Mouse (Mus musculus): Measurements from ENCODE around the gene Gm5460. TPM values are rescaled to one million over a fixed set of nuclear protein-coding genes. Genes with fewer than 3 reads are reported as not detected.

Gm5460 gene
- polyA plus RNA-seq, 1 experiment = 0.04 TPM

DNA sequence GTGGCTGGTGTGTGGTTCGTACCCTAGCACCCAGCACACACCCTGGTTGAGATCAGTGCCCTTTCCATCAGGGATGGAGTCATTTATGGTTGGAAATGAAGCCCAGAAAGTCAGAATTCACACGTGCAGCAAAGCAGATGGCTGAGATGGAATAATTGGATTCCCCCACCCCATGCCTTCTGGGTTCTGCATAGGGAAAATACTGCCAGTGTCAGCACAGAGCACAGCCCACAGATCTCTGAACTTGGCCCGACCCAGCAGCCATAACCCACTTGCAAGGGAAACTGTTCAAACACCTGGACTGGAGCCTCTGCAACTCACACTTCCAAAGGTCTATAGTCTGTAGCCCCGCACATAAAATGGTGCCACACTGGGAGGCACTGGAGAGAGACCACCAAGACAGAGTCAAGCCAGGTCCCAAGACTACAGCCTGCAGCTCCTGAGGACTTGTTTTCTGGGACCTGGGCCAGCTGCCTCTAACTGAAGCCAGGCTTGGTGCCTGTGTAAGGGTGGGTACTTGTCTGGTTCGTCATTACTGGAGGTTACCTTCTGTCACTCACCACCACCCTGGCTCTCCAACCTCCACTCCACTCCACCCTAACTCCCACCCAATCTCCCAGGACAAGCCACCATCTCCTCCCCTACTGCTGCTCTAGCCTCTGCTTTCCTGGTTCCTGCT lies 33.7 kb downstream of the Gm5460 start:
- Histone ChIP-seq H3K27me3 (ENCODE audit: control insufficient read depth, insufficient read depth, insufficient read length) (no peaks in the 10 kb centered on the region), H3K4me3 (no peak overlapping the region), H3ac (ENCODE audit: control insufficient read depth, insufficient read length) (no peak overlapping the region), H3K4me2 (ENCODE audit: low read depth) (no peak overlapping the region), H3K36me3 (ENCODE audit: control insufficient read depth, insufficient read depth) (no peaks in the 10 kb centered on the region), H3K79me2 (ENCODE audit: control insufficient read depth, insufficient read depth) (no peaks in the 10 kb centered on the region)
- no peak for TF ChIP-seq E2F4 (IDR thresholded peaks at IDR 0.05; ENCODE audit: insufficient read depth)
- no peak for TF ChIP-seq USF1 (IDR thresholded peaks at IDR 0.05; ENCODE audit: low read depth)
- TF ChIP-seq TCF3 (IDR thresholded peaks at IDR 0.05; ENCODE audit: insufficient read length, low read depth) = no peak
- no peak for TF ChIP-seq POLR2AphosphoS2 (IDR thresholded peaks at IDR 0.05; ENCODE audit: insufficient read length, low read depth)
- no peak for TF ChIP-seq MAX (IDR thresholded peaks at IDR 0.05; ENCODE audit: low read depth)
- TF ChIP-seq MYOG (IDR thresholded peaks at IDR 0.05; ENCODE audit: control insufficient read depth in 1 of 3, insufficient read depth in 1 of 3, insufficient read length in 2 of 3, low read depth in 2 of 3) = no peak
- no peak for TF ChIP-seq POLR2A (IDR thresholded peaks at IDR 0.05; ENCODE audit: insufficient read length, low read depth)
- TF ChIP-seq REST (IDR thresholded peaks at IDR 0.05; ENCODE audit: insufficient read depth, insufficient read length) = no peak
- no peak for TF ChIP-seq CEBPB (IDR thresholded peaks at IDR 0.05; ENCODE audit: insufficient read depth, poor library complexity, severe bottlenecking)
- no peak for TF ChIP-seq SRF (IDR thresholded peaks at IDR 0.05; ENCODE audit: control insufficient read depth, insufficient read length, low read depth)
- no peak for TF ChIP-seq MYOD1 (IDR thresholded peaks at IDR 0.05; ENCODE audit: control insufficient read depth in 1 of 3, insufficient read length in 2 of 3, low read depth in 2 of 3)
- no peak for TF ChIP-seq TCF12 (IDR thresholded peaks at IDR 0.05; ENCODE audit: insufficient read depth, poor library complexity, severe bottlenecking)

DNA sequence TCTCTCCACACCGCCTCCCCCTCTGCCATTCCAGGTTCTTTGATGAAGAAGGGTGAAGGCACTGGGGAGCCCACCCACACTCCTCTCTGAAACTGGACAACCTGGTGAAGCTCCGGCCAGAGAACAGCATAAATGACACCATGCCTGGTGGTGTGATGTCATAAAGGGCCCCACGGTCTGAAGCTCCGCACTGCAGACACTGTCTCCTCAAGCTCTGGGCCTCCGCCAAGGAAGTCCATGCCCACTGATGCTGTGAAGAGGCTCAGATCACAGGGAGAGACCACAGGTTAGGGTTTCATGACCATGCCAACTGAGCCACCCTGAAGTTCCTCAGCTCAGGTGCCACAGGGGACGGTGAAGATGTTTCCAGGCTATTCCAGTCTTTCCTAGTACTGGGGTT lies 36.0 kb downstream of the Gm5460 start, which contains the start of gene Antxrl:
TSS of gene Antxrl (plus strand) at position 192 of the 400 bp plus-strand sequence.
- no peak for TF ChIP-seq REST (IDR thresholded peaks at IDR 0.05; ENCODE audit: insufficient read depth, insufficient read length)
- TF ChIP-seq POLR2A (IDR thresholded peaks at IDR 0.05; ENCODE audit: insufficient read length, low read depth) = no peak
- TF ChIP-seq TCF3 (IDR thresholded peaks at IDR 0.05; ENCODE audit: insufficient read length, low read depth) = no peak
- TF ChIP-seq MYOG (IDR thresholded peaks at IDR 0.05; ENCODE audit: control insufficient read depth in 1 of 3, insufficient read depth in 1 of 3, insufficient read length in 2 of 3, low read depth in 2 of 3) = no peak
- no peak for TF ChIP-seq TCF12 (IDR thresholded peaks at IDR 0.05; ENCODE audit: insufficient read depth, poor library complexity, severe bottlenecking)
- TF ChIP-seq CEBPB (IDR thresholded peaks at IDR 0.05; ENCODE audit: insufficient read depth, poor library complexity, severe bottlenecking) = no peak
- TF ChIP-seq USF1 (IDR thresholded peaks at IDR 0.05; ENCODE audit: low read depth) = no peak
- no peak for TF ChIP-seq MYOD1 (IDR thresholded peaks at IDR 0.05; ENCODE audit: control insufficient read depth in 1 of 3, insufficient read length in 2 of 3, low read depth in 2 of 3)
- TF ChIP-seq SRF (IDR thresholded peaks at IDR 0.05; ENCODE audit: control insufficient read depth, insufficient read length, low read depth) = no peak
- no peak for TF ChIP-seq POLR2AphosphoS2 (IDR thresholded peaks at IDR 0.05; ENCODE audit: insufficient read length, low read depth)
- TF ChIP-seq MAX (IDR thresholded peaks at IDR 0.05; ENCODE audit: low read depth) = no peak
- no peak for TF ChIP-seq E2F4 (IDR thresholded peaks at IDR 0.05; ENCODE audit: insufficient read depth)
- Histone ChIP-seq H3ac (ENCODE audit: control insufficient read depth, insufficient read length) (no peak within 1 kb of the TSS), H3K27me3 (ENCODE audit: control insufficient read depth, insufficient read depth, insufficient read length) (no peaks in the 10 kb centered on the region), H3K4me2 (ENCODE audit: low read depth) (no peak within 1 kb of the TSS), H3K4me3 (no peak within 1 kb of the TSS), H3K36me3 (ENCODE audit: control insufficient read depth, insufficient read depth) (no peaks in the 10 kb centered on the region), H3K79me2 (ENCODE audit: control insufficient read depth, insufficient read depth) (no peaks in the 10 kb centered on the region)

DNA sequence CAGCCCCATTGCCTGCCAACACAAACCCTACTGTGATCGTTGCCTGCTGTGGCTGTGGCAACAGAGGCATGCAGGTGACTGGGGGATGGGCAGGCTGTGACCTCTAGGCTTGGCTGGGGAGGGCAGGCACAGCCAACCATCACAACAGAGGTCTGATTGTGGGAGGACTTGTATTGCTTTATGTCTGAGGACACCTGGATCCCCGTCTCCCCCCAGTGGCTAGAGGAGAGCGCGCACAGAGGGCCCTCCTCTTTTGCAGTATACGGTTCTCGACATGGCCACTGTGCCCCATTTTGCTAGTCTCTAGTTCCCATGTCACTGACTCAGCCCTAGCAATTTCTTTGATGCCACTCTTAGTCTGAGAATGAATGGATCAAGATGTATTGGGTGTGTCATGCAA lies 55.1 kb downstream of the Gm5460 start:
- H3K4me3 ChIP-seq = no peak overlapping the region
- no peaks in the 10 kb centered on the region for H3K79me2 ChIP-seq (ENCODE audit: control insufficient read depth, insufficient read depth)
- no peak overlapping the region for H3K4me2 ChIP-seq (ENCODE audit: low read depth)
- no peaks in the 10 kb centered on the region for H3K27me3 ChIP-seq (ENCODE audit: control insufficient read depth, insufficient read depth, insufficient read length)
- no peak overlapping the region for H3ac ChIP-seq (ENCODE audit: control insufficient read depth, insufficient read length)
- TF ChIP-seq SRF (IDR thresholded peaks at IDR 0.05; ENCODE audit: control insufficient read depth, insufficient read length, low read depth) = no peak
- no peak for TF ChIP-seq MYOG (IDR thresholded peaks at IDR 0.05; ENCODE audit: control insufficient read depth in 1 of 3, insufficient read depth in 1 of 3, insufficient read length in 2 of 3, low read depth in 2 of 3)
- H3K36me3 ChIP-seq (ENCODE audit: control insufficient read depth, insufficient read depth) = no peaks in the 10 kb centered on the region

DNA sequence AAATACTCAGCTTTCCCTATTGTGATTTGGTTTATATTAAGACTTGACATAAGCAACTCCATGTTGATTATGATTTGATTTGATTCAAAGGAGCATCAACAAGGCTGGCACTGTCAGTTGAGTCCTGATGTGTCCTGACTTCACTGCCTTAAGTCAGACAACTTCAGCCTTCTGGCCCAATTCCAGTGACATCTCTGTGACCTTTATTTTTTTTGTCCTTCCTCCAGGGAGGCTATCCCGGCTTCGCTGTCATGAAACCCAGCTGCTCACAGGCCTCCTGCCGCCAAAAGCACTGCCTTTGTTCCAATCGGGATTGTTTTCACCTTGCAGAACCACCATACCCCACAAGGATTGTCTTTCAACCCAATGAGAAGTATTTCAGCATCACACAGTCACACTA lies 58.8 kb downstream of the Gm5460 start:
- no peak overlapping the region for H3ac ChIP-seq (ENCODE audit: control insufficient read depth, insufficient read length)
- no peak for TF ChIP-seq MAX (IDR thresholded peaks at IDR 0.05; ENCODE audit: low read depth)
- no peak for TF ChIP-seq POLR2A (IDR thresholded peaks at IDR 0.05; ENCODE audit: insufficient read length, low read depth)
- no peak for TF ChIP-seq MYOG (IDR thresholded peaks at IDR 0.05; ENCODE audit: control insufficient read depth in 1 of 3, insufficient read depth in 1 of 3, insufficient read length in 2 of 3, low read depth in 2 of 3)
- no peak for TF ChIP-seq E2F4 (IDR thresholded peaks at IDR 0.05; ENCODE audit: insufficient read depth)
- TF ChIP-seq CEBPB (IDR thresholded peaks at IDR 0.05; ENCODE audit: insufficient read depth, poor library complexity, severe bottlenecking) = no peak
- no peak for TF ChIP-seq POLR2AphosphoS2 (IDR thresholded peaks at IDR 0.05; ENCODE audit: insufficient read length, low read depth)
- no peak for TF ChIP-seq USF1 (IDR thresholded peaks at IDR 0.05; ENCODE audit: low read depth)
- TF ChIP-seq TCF12 (IDR thresholded peaks at IDR 0.05; ENCODE audit: insufficient read depth, poor library complexity, severe bottlenecking) = no peak
- TF ChIP-seq TCF3 (IDR thresholded peaks at IDR 0.05; ENCODE audit: insufficient read length, low read depth) = no peak
- TF ChIP-seq REST (IDR thresholded peaks at IDR 0.05; ENCODE audit: insufficient read depth, insufficient read length) = no peak
- TF ChIP-seq SRF (IDR thresholded peaks at IDR 0.05; ENCODE audit: control insufficient read depth, insufficient read length, low read depth) = no peak
- no peak for TF ChIP-seq MYOD1 (IDR thresholded peaks at IDR 0.05; ENCODE audit: control insufficient read depth in 1 of 3, insufficient read length in 2 of 3, low read depth in 2 of 3)
- no peak overlapping the region for H3K4me3 ChIP-seq
- no peaks in the 10 kb centered on the region for H3K27me3 ChIP-seq (ENCODE audit: control insufficient read depth, insufficient read depth, insufficient read length)
- H3K36me3 ChIP-seq (ENCODE audit: control insufficient read depth, insufficient read depth) = no peaks in the 10 kb centered on the region
- no peaks in the 10 kb centered on the region for H3K79me2 ChIP-seq (ENCODE audit: control insufficient read depth, insufficient read depth)
- no peak overlapping the region for H3K4me2 ChIP-seq (ENCODE audit: low read depth)
